Mouse (Mus musculus) lung, adult 2 months (tissue): ENCODE data around the gene Gpr107.

Experiments used
- CTCF ChIP-seq: fragments of 200-500 bp; IDR thresholded peaks from 2 replicates; pipeline ENCODE4 v1.5.1; 2011; ENCODE audit warnings: mild to moderate bottlenecking, low read length, control low read depth; ENCODE audit not compliant: insufficient read depth
- POLR2A ChIP-seq: fragments of 200-500 bp; IDR thresholded peaks from 2 replicates; pipeline ENCODE4 v1.6.1; 2011; ENCODE audit warnings: low read depth, mild to moderate bottlenecking, control low read depth, low read length, borderline replicate concordance; ENCODE audit errors: extremely low read depth

DNA sequence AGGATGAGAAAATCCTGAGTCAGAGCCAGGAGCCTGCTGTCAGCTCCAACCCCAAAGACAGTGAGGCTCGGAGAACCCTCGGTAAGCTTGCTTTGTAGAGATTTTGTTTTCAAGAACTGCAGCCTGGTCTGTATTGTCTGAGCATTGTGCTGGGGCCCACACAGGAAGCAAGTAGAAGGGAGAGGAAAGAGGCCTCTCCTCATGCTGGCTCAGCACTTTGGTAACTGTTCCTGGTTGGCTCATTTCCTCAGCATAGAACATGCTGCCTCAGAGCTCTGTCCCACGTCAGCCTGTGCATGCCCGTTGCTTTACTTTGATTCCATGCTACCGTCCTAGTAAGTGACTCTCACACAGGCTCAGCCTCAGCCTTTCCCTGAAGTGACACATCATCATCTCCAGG, 19.9 kb downstream of the Gpr107 start:
- TF ChIP-seq CTCF (no peak), POLR2A (no peak)
